Mouse (Mus musculus) intestine, embryonic 16.5 days (tissue): ENCODE results near the gene Pdpk1. TPM values are rescaled to one million over a fixed set of nuclear protein-coding genes. Genes with fewer than 3 reads are reported as not detected.

ENCODE experiments used
- ATAC-seq: fragments of 200-750 bp; cut with Nextera tagmentation; 2 replicates; pipeline ENCODE4 v1.8.0; 2017; ENCODE audit warnings: moderate TSS enrichment, moderate library complexity
- H3K27ac ChIP-seq: fragments of 300-500 bp; sonication (generic); 2 replicates; pipeline ENCODE4 v1.5.1; 2014; ENCODE audit warnings: mild to moderate bottlenecking, low read length
- H3K27me3 ChIP-seq: fragments of 300-500 bp; sonication (generic); replicated peaks from 2 replicates; pipeline ENCODE4 v1.6.1; 2014; ENCODE audit warnings: low read length, control low read depth, mixed read lengths; ENCODE audit not compliant: control insufficient read depth, insufficient read depth
- H3K36me3 ChIP-seq: fragments of 300-500 bp; sonication (generic); 2 replicates; pipeline ENCODE4 v1.6.1; 2014; ENCODE audit warnings: low read length, control low read depth; ENCODE audit not compliant: control insufficient read depth, insufficient read depth
- H3K4me1 ChIP-seq: fragments of 300-500 bp; sonication (generic); 2 replicates; pipeline ENCODE4 v1.6.1; 2014; ENCODE audit warnings: low read length, control low read depth, mixed read lengths; ENCODE audit not compliant: control insufficient read depth, insufficient read depth
- H3K4me2 ChIP-seq: fragments of 300-500 bp; sonication (generic); 2 replicates; pipeline ENCODE4 v1.6.1; 2014; ENCODE audit warnings: low read depth, low read length, control low read depth
- H3K4me3 ChIP-seq: fragments of 300-500 bp; sonication (generic); 2 replicates; pipeline ENCODE4 v1.5.1; 2014; ENCODE audit warnings: mild to moderate bottlenecking, low read length
- H3K9ac ChIP-seq: fragments of 300-500 bp; sonication (generic); 2 replicates; pipeline ENCODE4 v1.6.1; 2014; ENCODE audit warnings: low read depth, low read length
- H3K9me3 ChIP-seq: fragments of 300-500 bp; sonication (generic); 2 replicates; pipeline ENCODE4 v1.6.1; 2016; ENCODE audit warnings: low read length, control low read depth; ENCODE audit not compliant: control insufficient read depth
- WGBS: fragments of 180-500 bp; shearing (Covaris S2); extraction: QIAGEN DNeasy Blood & Tissue Kit; methylation state at CpG from one replicate; pipeline ENCODE4 v1.1.7; 2014; 5-methylcytosine and 5-hydroxymethylcytosine counted together
- polyA plus RNA-seq: library from polyadenylated mRNA; unstranded; fragments of >200 nt; fragmentation: Nextera tagmentation; extraction: Ambion mirVana; gene quantifications from 2 replicates; pipeline ENCODE4 v1.2.1, GENCODE M21; 2015

Gene Pdpk1
- polyA plus RNA-seq, 1 experiment from 2014 or later = 35.9 TPM

GRCm38 (mm10) chr17:24167120-24167519 lies 16.4 kb upstream of the Pdpk1 start:
- ATAC-seq = no peak
- no peak overlapping the region for H3K9ac ChIP-seq
- 83% methylated on average over 6 of the region's 6 CpGs for WGBS
- H3K27ac ChIP-seq = no peak overlapping the region
- H3K4me2 ChIP-seq = peak overlapping the region; percentile 69; the same call in 1 of the 2 replicates
- no peak overlapping the region for H3K4me3 ChIP-seq
- H3K4me1 ChIP-seq = peaks cover 26% of the 10 kb centered on the region
- no peaks in the 10 kb centered on the region for H3K9me3 ChIP-seq
- H3K27me3 ChIP-seq = no peaks in the 10 kb centered on the region
- H3K36me3 ChIP-seq = 0 out of 2 replicates have a peak, but pooled peaks cover 6% of the 10 kb centered on the region

DNA sequence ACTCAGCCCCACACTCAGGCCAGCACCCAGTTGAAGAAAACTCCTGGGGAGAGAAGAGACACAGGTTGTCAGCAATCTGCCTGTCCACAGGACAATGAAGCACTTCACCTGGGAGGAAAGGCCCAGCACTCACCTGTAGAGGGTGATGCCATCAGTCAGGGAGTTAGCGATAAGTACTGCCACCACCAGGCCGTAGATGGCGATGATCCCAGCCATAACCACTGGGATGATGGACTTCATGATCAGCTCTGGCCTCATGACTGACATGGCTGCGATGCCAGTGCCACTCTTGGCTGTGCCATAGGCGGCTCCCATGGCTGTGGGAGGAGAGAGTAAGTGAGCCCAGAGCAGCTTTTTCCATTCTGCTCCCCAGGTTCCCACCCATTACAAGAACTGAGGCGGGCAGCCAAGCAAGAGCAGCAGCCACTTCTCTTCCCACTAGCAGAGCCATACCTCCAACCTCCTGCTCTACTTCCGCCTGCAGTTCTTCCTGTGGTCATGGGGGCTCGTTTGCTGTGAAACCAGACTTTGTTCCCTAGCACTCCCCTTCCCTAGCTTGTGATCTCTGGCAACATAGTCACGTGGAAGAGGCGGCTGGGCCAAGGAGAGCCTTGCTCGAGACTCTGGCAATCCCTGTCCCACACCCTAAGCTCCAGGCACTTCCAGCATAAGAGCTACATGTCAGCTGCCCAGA lies 14.0 kb upstream of the Pdpk1 start:
- Histone ChIP-seq H3K9ac (peak overlapping the region; percentile 19; the same call in 1 of the 2 replicates), H3K9me3 (no peaks in the 10 kb centered on the region), H3K4me3 (no peak overlapping the region), H3K36me3 (0 out of 2 replicates have a peak, but pooled peaks cover 6% of the 10 kb centered on the region), H3K27me3 (no peaks in the 10 kb centered on the region), H3K4me2 (no peak overlapping the region), H3K4me1 (peaks cover 19% of the 10 kb centered on the region), H3K27ac (peak overlapping the region; percentile 65)
- 68% methylated on average over 11 of the region's 11 CpGs for WGBS
- 0 out of 2 replicates have a peak, but pooled peaks have one; percentile 2 for ATAC-seq

GRCm38 (mm10) chr17:24163176-24163962 lies 12.6 kb upstream of the Pdpk1 start, which contains the start of gene Amdhd2:
Gene Amdhd2, minus strand, starts transcription at chr17:24163766.
- WGBS = 1% methylated on average over 47 of the region's 47 CpGs
- Histone ChIP-seq H3K27ac (peak within 1 kb of the TSS; percentile 92), H3K4me3 (peak within 1 kb of the TSS; percentile 92), H3K4me1 (peaks cover 19% of the 10 kb centered on the region), H3K36me3 (0 out of 2 replicates have a peak, but pooled peaks cover 6% of the 10 kb centered on the region), H3K27me3 (no peaks in the 10 kb centered on the region), H3K9ac (peak within 1 kb of the TSS; percentile 82), H3K9me3 (no peaks in the 10 kb centered on the region), H3K4me2 (peak within 1 kb of the TSS; percentile 95)
- ATAC-seq = peak; percentile 86

DNA sequence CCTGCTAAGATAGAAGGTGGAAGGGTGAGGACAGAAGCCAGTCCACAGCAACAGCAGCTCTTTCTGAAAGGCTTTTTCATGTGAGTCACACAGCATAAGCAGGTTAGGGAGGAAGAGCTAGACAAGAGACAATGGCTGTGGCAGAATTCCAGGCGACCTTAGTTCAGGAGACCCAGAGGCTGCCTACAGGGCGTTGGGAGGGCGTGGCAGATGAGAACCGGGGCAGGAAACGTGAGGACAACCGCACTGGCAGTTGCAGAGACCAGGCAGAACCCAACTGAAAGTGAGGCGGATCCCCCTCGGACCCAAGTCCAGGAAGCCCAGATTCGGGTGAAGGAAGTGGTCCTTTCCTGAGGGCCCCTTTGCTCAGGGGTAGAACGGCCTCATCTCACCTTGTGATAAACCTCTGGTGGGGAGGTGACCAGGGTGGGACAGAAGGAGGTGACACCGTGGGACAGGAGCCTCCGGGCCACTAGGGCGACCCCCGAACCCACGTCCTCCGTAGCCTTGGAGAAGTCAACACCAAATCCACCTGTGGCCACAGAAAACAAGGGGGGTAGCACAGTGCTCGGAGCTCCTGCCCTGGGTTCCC lies 12.0 kb upstream of the Pdpk1 start:
- peaks cover 12% of the 10 kb centered on the region; the same call in 1 of the 2 replicates for H3K36me3 ChIP-seq
- WGBS = 19% methylated on average over 17 of the region's 17 CpGs
- H3K27me3 ChIP-seq = no peaks in the 10 kb centered on the region
- H3K9me3 ChIP-seq = no peaks in the 10 kb centered on the region
- H3K27ac ChIP-seq = peak overlapping the region; percentile 92
- peak overlapping the region; percentile 95 for H3K4me2 ChIP-seq
- H3K9ac ChIP-seq = peak overlapping the region; percentile 82
- ATAC-seq = peak; percentile 23
- peaks cover 15% of the 10 kb centered on the region for H3K4me1 ChIP-seq
- H3K4me3 ChIP-seq = peak overlapping the region; percentile 92

GRCm38 (mm10) chr17:24161466-24161865 lies 10.7 kb upstream of the Pdpk1 start:
- Histone ChIP-seq H3K36me3 (peaks cover 7% of the 10 kb centered on the region; the same call in 1 of the 2 replicates), H3K4me1 (peaks cover 10% of the 10 kb centered on the region), H3K4me3 (no peak overlapping the region), H3K27ac (no peak overlapping the region), H3K9me3 (no peaks in the 10 kb centered on the region), H3K9ac (no peak overlapping the region), H3K27me3 (no peaks in the 10 kb centered on the region), H3K4me2 (no peak overlapping the region)
- no peak for ATAC-seq
- 90% methylated on average over 5 of the region's 5 CpGs for WGBS

GRCm38 (mm10) chr17:24157526-24157925 lies 6.8 kb upstream of the Pdpk1 start:
- peaks cover 2% of the 10 kb centered on the region; the same call in 1 of the 2 replicates for H3K4me1 ChIP-seq
- H3K4me3 ChIP-seq = no peak overlapping the region
- no peak overlapping the region for H3K9ac ChIP-seq
- 92% methylated on average over 4 of the region's 4 CpGs for WGBS
- H3K36me3 ChIP-seq = peaks cover 10% of the 10 kb centered on the region; the same call in 1 of the 2 replicates
- no peak overlapping the region for H3K4me2 ChIP-seq
- H3K27ac ChIP-seq = no peak overlapping the region
- no peaks in the 10 kb centered on the region for H3K9me3 ChIP-seq
- ATAC-seq = no peak
- H3K27me3 ChIP-seq = no peaks in the 10 kb centered on the region

- H3K27me3 ChIP-seq = no peaks in the 10 kb centered on the region
- 92% methylated on average over 6 of the region's 6 CpGs for WGBS
- 0 out of 2 replicates have a peak, but pooled peaks cover 3% of the 10 kb centered on the region for H3K4me1 ChIP-seq
- no peaks in the 10 kb centered on the region for H3K9me3 ChIP-seq
- ATAC-seq = no peak
- H3K9ac ChIP-seq = no peak overlapping the region
- H3K36me3 ChIP-seq = peaks cover 10% of the 10 kb centered on the region; the same call in 1 of the 2 replicates
- no peak overlapping the region for H3K27ac ChIP-seq
- no peak overlapping the region for H3K4me2 ChIP-seq
- H3K4me3 ChIP-seq = no peak overlapping the region
Observed at GRCm38 (mm10) chr17:24157121-24157520, 6.4 kb upstream of the Pdpk1 start.

DNA sequence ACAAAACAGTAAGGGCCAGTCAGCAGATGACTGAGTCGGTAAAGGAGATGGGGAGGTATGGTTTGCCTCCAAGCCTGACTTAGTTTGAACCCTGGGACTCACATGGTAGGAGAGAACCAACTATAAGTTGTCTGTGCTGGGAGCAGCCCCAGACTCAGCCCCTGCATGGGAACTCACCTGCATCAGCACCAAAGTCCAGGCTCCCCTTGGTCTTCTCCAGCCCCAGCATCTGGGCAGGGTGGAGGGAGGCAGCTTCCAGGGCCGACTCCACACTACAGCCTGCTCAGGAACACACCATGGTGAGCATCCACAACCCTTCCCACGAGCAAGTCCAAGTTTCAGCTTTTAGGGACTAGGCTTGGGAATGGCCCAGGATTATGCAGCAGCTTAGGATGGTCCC lies 5.7 kb upstream of the Pdpk1 start:
- Histone ChIP-seq H3K9me3 (no peaks in the 10 kb centered on the region), H3K9ac (no peak overlapping the region), H3K36me3 (peaks cover 10% of the 10 kb centered on the region; the same call in 1 of the 2 replicates), H3K4me3 (no peak overlapping the region), H3K27ac (no peak overlapping the region), H3K4me1 (peaks cover 8% of the 10 kb centered on the region; the same call in 1 of the 2 replicates), H3K27me3 (no peaks in the 10 kb centered on the region), H3K4me2 (no peak overlapping the region)
- no peak for ATAC-seq
- WGBS = 80% methylated on average over 3 of the region's 3 CpGs

DNA sequence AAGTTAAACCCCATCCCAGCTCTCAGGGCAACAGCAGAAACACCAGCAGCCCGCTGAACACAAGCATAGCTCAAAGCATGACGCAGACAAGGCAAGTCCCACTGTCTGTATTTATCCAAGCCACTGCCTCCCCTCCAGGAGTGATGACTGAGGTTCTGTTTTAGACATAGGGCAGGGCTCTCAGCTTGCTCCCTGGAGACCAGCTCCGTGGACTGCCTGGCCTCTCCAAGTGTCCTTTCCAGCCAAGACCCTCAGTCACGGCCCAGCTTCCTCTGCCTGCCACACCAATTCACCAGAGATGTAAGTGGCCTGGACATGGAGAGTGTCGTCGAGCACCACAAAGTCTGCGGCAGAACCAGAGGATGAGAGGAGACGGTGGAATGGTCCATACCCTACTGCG lies 5.0 kb upstream of the Pdpk1 start:
- no peaks in the 10 kb centered on the region for H3K9me3 ChIP-seq
- no peak overlapping the region for H3K9ac ChIP-seq
- peaks cover 10% of the 10 kb centered on the region; the same call in 1 of the 2 replicates for H3K36me3 ChIP-seq
- WGBS = 91% methylated on average over 9 of the region's 9 CpGs
- no peak overlapping the region for H3K4me2 ChIP-seq
- no peaks in the 10 kb centered on the region for H3K27me3 ChIP-seq
- peaks cover 8% of the 10 kb centered on the region; the same call in 1 of the 2 replicates for H3K4me1 ChIP-seq
- no peak for ATAC-seq
- no peak overlapping the region for H3K27ac ChIP-seq
- no peak overlapping the region for H3K4me3 ChIP-seq
